Mouse (Mus musculus): ENCODE results near the gene Pam16.
"Not testable (repeated sequence)": the region's sequence is repeated elsewhere in the genome, so short reads cannot be mapped to it uniquely, and the experiment has no call there.

Pam16 gene

GRCm38 (mm10) chr16:4592909-4593875 lies 31.6 kb downstream of the Pam16 start:
- DNase-seq (ENCODE audit: low spot score) = peak; percentile 49

- no peak for DNase-seq (ENCODE audit: low spot score)
These were observed 34.6 kb downstream of the Pam16 start for GRCm38 (mm10) chr16:4590236-4590635.

- DNase-seq (ENCODE audit: low spot score) = peak; percentile 13
These were observed 37.1 kb downstream of the Pam16 start for GRCm38 (mm10) chr16:4587516-4588210.

GRCm38 (mm10) chr16:4586531-4587123 lies 38.2 kb downstream of the Pam16 start:
- DNase-seq (ENCODE audit: low spot score) = peak; percentile 97

GRCm38 (mm10) chr16:4585642-4586530 lies 38.9 kb downstream of the Pam16 start:
- no peak for DNase-seq (ENCODE audit: low spot score)

GRCm38 (mm10) chr16:4584438-4584837 lies 40.4 kb downstream of the Pam16 start:
- no peak for DNase-seq (ENCODE audit: low spot score)

GRCm38 (mm10) chr16:4583807-4584206 lies 41.0 kb downstream of the Pam16 start:
- DNase-seq (ENCODE audit: low spot score) = no peak

- DNase-seq (ENCODE audit: low spot score) = not testable (repeated sequence)
These were observed 43.6 kb downstream of the Pam16 start for GRCm38 (mm10) chr16:4581179-4581578.

GRCm38 (mm10) chr16:4578630-4579029 lies 46.2 kb downstream of the Pam16 start:
- no peak for DNase-seq (ENCODE audit: low spot score)

GRCm38 (mm10) chr16:4576873-4577272 lies 47.9 kb downstream of the Pam16 start:
- DNase-seq (ENCODE audit: low spot score) = no peak

GRCm38 (mm10) chr16:4576038-4576437 lies 48.8 kb downstream of the Pam16 start:
- DNase-seq (ENCODE audit: low spot score) = no peak

GRCm38 (mm10) chr16:4570737-4571136 lies 54.1 kb downstream of the Pam16 start:
- DNase-seq (ENCODE audit: low spot score) = no peak

- peak; percentile 82 for DNase-seq (ENCODE audit: low spot score)
These were observed 56.9 kb downstream of the Pam16 start for GRCm38 (mm10) chr16:4567912-4568311.
